Mouse (Mus musculus) forelimb bud, embryonic 11.5 days (tissue): ENCODE measurements around the gene Tpp2.
"Not testable (repeated sequence)": the region's sequence is repeated elsewhere in the genome, so short reads cannot be mapped to it uniquely, and the experiment has no call there.

ENCODE experiments used
- DNase-seq: peaks from one replicate; pipeline ENCODE4 v3.0.0-alpha.2; 2012; ENCODE audit warnings: low read depth, low spot score

The Tpp2 gene

GRCm38 (mm10) chr1:43933488-43934415 lies at the start of gene Tpp2:
TSS of gene Tpp2 (plus strand) at chr1:43933647.
- DNase-seq: peak; percentile 97

GRCm38 (mm10) chr1:43888358-43888757 lies 45.1 kb upstream of the Tpp2 start:
- not testable (repeated sequence) for DNase-seq

GRCm38 (mm10) chr1:43895742-43896141 lies 37.7 kb upstream of the Tpp2 start:
- DNase-seq: no peak

- DNase-seq: no peak
Measured at GRCm38 (mm10) chr1:43897131-43897530, 36.3 kb upstream of the Tpp2 start.

GRCm38 (mm10) chr1:43897987-43898386 lies 35.5 kb upstream of the Tpp2 start:
- no peak for DNase-seq

GRCm38 (mm10) chr1:43898991-43899714 lies 34.3 kb upstream of the Tpp2 start:
- peak; percentile 80 for DNase-seq

GRCm38 (mm10) chr1:43902417-43902816 lies 31.0 kb upstream of the Tpp2 start:
- DNase-seq: no peak

- no peak for DNase-seq
Measured at GRCm38 (mm10) chr1:43902855-43903254, 30.6 kb upstream of the Tpp2 start.

- DNase-seq: no peak
Measured at GRCm38 (mm10) chr1:43915428-43915827, 18.0 kb upstream of the Tpp2 start.

- no peak for DNase-seq
Measured at GRCm38 (mm10) chr1:43916854-43917253, 16.6 kb upstream of the Tpp2 start.

- no peak for DNase-seq
Measured at GRCm38 (mm10) chr1:43934416-43934810, 966 bp downstream of the Tpp2 start.

GRCm38 (mm10) chr1:43939310-43939709 lies 5.9 kb downstream of the Tpp2 start:
- DNase-seq: no peak

- DNase-seq: no peak
Measured at GRCm38 (mm10) chr1:43941476-43942217, 8.2 kb downstream of the Tpp2 start.

- no peak for DNase-seq
Measured at GRCm38 (mm10) chr1:43942814-43943213, 9.4 kb downstream of the Tpp2 start.

GRCm38 (mm10) chr1:43953679-43954078 lies 20.2 kb downstream of the Tpp2 start:
- DNase-seq: no peak

GRCm38 (mm10) chr1:43964381-43964780 lies 30.9 kb downstream of the Tpp2 start:
- no peak for DNase-seq

- no peak for DNase-seq
Measured at GRCm38 (mm10) chr1:43966756-43967155, 33.3 kb downstream of the Tpp2 start.

- DNase-seq: no peak
Measured at GRCm38 (mm10) chr1:43969361-43969760, 35.9 kb downstream of the Tpp2 start.

GRCm38 (mm10) chr1:43971089-43971488 lies 37.6 kb downstream of the Tpp2 start:
- DNase-seq: no peak

GRCm38 (mm10) chr1:43996914-43997589 lies 63.6 kb downstream of the Tpp2 start:
- DNase-seq: no peak

- DNase-seq: no peak
Measured at GRCm38 (mm10) chr1:44004513-44004912, 71.1 kb downstream of the Tpp2 start.
